Mouse (Mus musculus) central nervous system, embryonic 11.5 days (tissue): Measurements from ENCODE around the gene Gm20075. TPM values are rescaled to one million over a fixed set of nuclear protein-coding genes. Genes with fewer than 3 reads are reported as not detected.

Experiments used
- polyA plus RNA-seq: library from polyadenylated mRNA; depleted of rRNA; stranded (reverse); fragments of >200 nt; gene quantifications from 2 replicates; pipeline ENCODE4 v1.2.3, GENCODE M21; 2012; rRNA removed

Gm20075 gene
- 5.0 and 5.7 TPM in 2 replicates for polyA plus RNA-seq

GRCm38 (mm10) chr13:96081276-96081675 is at the start of gene Gm20075:
Gm20075 (minus strand) TSS chr13:96081376.

GRCm38 (mm10) chr13:96081754-96082153 is 578 bp upstream of the Gm20075 start, which contains the start of gene Gm17190:
Gm17190 (plus strand) TSS chr13:96082054.

Other genes starting within 250 kb of the Gm20075 start
- gene Iqgap2, start 189.5 kb downstream of the Gm20075 start, polyA plus RNA-seq = 19.1 and 22.5 TPM in 2 replicates
- not detected in 2 replicates for gene Gm17190, start 678 bp upstream of the Gm20075 start, polyA plus RNA-seq
- gene Sv2c, start 51.2 kb upstream of the Gm20075 start, polyA plus RNA-seq = 0.90 and 2.2 TPM in 2 replicates